Mouse (Mus musculus) kidney, embryonic 16.5 days (tissue): ENCODE results near the gene Gm20388. TPM values are rescaled to one million over a fixed set of nuclear protein-coding genes. Genes with fewer than 3 reads are reported as not detected.

Source experiments
- ATAC-seq: fragments of 200-750 bp; cut with Nextera tagmentation; 2 replicates; pipeline ENCODE4 v1.8.0; 2017; ENCODE audit warnings: moderate TSS enrichment; ENCODE audit not compliant: low FRiP score, low TSS enrichment
- H3K27ac ChIP-seq: fragments of 300-500 bp; sonication (generic); 2 replicates; pipeline ENCODE4 v1.5.1; 2014; ENCODE audit warnings: low read length
- H3K27me3 ChIP-seq: fragments of 300-500 bp; sonication (generic); 2 replicates; pipeline ENCODE4 v1.6.1; 2014; ENCODE audit warnings: low read length, control low read depth, mixed read lengths; ENCODE audit not compliant: insufficient read depth
- H3K36me3 ChIP-seq: fragments of 300-500 bp; sonication (generic); 2 replicates; pipeline ENCODE4 v1.6.1; 2014; ENCODE audit warnings: low read length, control low read depth, mixed read lengths; ENCODE audit not compliant: insufficient read depth
- H3K4me1 ChIP-seq: fragments of 300-500 bp; sonication (generic); 2 replicates; pipeline ENCODE4 v1.6.1; 2014; ENCODE audit warnings: low read length, control low read depth, mixed read lengths; ENCODE audit not compliant: insufficient read depth
- H3K4me2 ChIP-seq: fragments of 300-500 bp; sonication (generic); replicated peaks from 2 replicates; pipeline ENCODE4 v1.6.1; 2014; ENCODE audit warnings: low read depth, low read length
- H3K4me3 ChIP-seq: fragments of 300-500 bp; sonication (generic); 2 replicates; pipeline ENCODE4 v1.5.1; 2014; ENCODE audit warnings: mild to moderate bottlenecking, low read length
- H3K9ac ChIP-seq: fragments of 300-500 bp; sonication (generic); replicated peaks from 2 replicates; pipeline ENCODE4 v1.6.1; 2014; ENCODE audit warnings: low read length
- H3K9me3 ChIP-seq: fragments of 300-500 bp; sonication (generic); 2 replicates; pipeline ENCODE4 v1.6.1; 2016; ENCODE audit warnings: low read length, control low read depth
- WGBS: fragments of 180-500 bp; shearing (Covaris S2); extraction: QIAGEN DNeasy Blood & Tissue Kit; methylation state at CpG from one replicate; pipeline ENCODE4 v1.1.7; 2014; 5-methylcytosine and 5-hydroxymethylcytosine counted together
- polyA plus RNA-seq: library from polyadenylated mRNA; unstranded; fragments of >200 nt; fragmentation: Nextera tagmentation; extraction: Ambion mirVana; gene quantifications from 2 replicates; pipeline ENCODE4 v1.2.1, GENCODE M21; 2015

Gm20388 gene
- polyA plus RNA-seq, 1 experiment from 2014 or later, result 7.7 TPM

DNA sequence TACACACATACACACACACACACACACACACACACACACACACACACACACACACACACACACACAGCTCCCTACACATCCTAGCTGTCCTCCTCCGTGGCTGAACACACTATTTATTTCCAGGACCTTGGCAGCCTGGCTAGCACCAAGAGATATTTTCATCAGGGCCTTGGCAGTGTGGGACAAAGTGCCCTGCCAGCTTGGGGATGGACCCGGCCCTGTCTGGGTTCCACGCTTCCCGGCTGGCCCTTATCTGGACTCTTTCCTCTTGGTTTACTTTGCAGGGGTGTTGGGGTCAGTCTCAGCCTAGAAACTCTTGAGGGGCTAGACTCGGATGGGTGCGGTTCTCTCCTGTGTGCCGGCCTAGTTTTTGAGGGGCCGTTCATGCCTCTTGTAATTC is 89.8 kb downstream of the Gm20388 start:
- no peaks in the 10 kb centered on the region for H3K27me3 ChIP-seq
- no peak overlapping the region for H3K4me3 ChIP-seq
- no peaks in the 10 kb centered on the region for H3K36me3 ChIP-seq
- WGBS, result 60% methylated on average over 8 of the region's 8 CpGs
- H3K4me2 ChIP-seq, result no peak overlapping the region
- H3K9me3 ChIP-seq, result no peaks in the 10 kb centered on the region
- ATAC-seq, result no peak
- H3K4me1 ChIP-seq, result peaks cover 48% of the 10 kb centered on the region
- H3K9ac ChIP-seq, result no peak overlapping the region
- no peak overlapping the region for H3K27ac ChIP-seq

DNA sequence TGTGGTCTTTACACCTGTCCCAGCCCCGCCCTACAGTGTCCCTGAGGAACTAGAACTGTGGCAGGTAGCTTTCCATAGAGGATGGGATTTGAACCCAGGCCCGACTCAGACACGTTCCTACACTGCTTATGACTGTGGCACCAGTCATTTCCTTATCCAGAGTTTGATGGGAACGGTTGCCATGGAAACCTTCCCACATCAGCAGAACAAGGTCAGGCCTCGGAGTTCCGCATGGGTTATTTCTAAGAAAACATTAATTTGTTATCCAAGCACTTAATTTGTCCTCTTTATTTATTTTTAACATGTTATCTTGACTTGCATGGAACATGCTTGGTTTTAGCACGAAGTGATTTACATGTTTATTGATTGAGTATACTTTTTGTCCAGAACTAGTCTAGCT is 91.1 kb downstream of the Gm20388 start:
- 32% methylated on average over 7 of the region's 7 CpGs for WGBS
- Histone ChIP-seq H3K4me2 (no peak overlapping the region), H3K9me3 (no peaks in the 10 kb centered on the region), H3K4me3 (no peak overlapping the region), H3K9ac (no peak overlapping the region), H3K27me3 (no peaks in the 10 kb centered on the region), H3K27ac (no peak overlapping the region), H3K36me3 (no peaks in the 10 kb centered on the region), H3K4me1 (peaks cover 54% of the 10 kb centered on the region)
- peak; percentile 39; the same call in 1 of the 2 replicates for ATAC-seq

DNA sequence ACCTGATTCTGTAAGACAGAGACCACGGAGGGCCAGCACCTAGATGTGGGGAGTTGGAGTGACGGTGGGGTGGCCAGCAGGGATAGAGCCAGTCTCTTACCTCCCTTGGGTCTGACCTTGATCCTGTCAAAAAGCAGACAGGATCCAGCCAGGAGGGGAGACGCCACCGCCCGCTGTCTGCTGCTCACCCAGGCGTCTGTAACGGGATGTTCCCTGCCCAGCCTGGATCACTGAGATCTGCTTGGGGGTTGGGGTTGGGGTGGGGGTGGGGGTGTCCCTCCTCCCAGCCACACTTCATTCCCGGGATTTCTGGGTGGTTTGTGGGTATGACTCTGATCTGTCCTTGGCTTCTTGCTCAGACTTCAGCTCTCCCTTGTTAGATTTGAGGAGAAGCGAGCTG is 91.7 kb downstream of the Gm20388 start:
- no peaks in the 10 kb centered on the region for H3K9me3 ChIP-seq
- no peaks in the 10 kb centered on the region for H3K36me3 ChIP-seq
- no peaks in the 10 kb centered on the region for H3K27me3 ChIP-seq
- no peak overlapping the region for H3K9ac ChIP-seq
- WGBS, result 25% methylated on average over 9 of the region's 9 CpGs
- no peak overlapping the region for H3K4me2 ChIP-seq
- 0 out of 2 replicates have a peak, but pooled peaks have one; percentile 7 for ATAC-seq
- peak overlapping the region; percentile 32 for H3K27ac ChIP-seq
- H3K4me1 ChIP-seq, result peaks cover 54% of the 10 kb centered on the region
- H3K4me3 ChIP-seq, result no peak overlapping the region

DNA sequence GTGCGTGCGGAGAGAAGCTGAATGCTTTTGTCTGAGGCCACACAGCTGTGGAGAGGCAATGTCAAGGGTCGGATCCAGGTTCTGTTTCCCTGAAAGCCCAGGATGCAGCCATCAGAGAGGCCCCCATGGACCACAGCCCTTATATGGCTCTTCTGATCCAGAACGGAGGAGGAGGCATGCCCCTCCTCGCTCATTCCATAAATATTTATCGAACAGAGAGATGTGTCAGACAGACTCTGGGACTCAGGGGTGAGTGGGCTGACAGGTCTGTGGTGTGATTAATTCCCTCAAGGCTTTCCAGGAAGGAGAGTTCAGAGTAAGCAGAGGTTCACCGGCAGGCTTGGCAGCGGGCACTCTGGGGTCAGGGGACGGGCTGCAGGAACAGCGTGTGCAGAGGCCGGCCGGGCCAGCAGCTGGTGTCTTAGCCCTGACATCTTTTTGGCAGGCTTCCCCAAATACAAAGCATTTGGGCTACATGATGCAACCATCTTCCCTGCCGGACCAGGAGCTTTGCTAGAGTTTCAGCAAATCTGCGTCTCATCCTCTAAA is 93.6 kb downstream of the Gm20388 start:
- peak; percentile 60 for ATAC-seq
- H3K4me3 ChIP-seq, result no peak overlapping the region
- H3K9me3 ChIP-seq, result no peaks in the 10 kb centered on the region
- no peaks in the 10 kb centered on the region for H3K36me3 ChIP-seq
- WGBS, result 7% methylated on average over 14 of the region's 14 CpGs
- peak overlapping the region; percentile 54; the same call in 1 of the 2 replicates for H3K27ac ChIP-seq
- H3K4me2 ChIP-seq, result peak overlapping the region; percentile 13; the same call in 1 of the 2 replicates
- 0 out of 2 replicates have a peak overlapping the region, but pooled peaks have one; percentile 10 for H3K9ac ChIP-seq
- no peaks in the 10 kb centered on the region for H3K27me3 ChIP-seq
- H3K4me1 ChIP-seq, result peaks cover 45% of the 10 kb centered on the region

DNA sequence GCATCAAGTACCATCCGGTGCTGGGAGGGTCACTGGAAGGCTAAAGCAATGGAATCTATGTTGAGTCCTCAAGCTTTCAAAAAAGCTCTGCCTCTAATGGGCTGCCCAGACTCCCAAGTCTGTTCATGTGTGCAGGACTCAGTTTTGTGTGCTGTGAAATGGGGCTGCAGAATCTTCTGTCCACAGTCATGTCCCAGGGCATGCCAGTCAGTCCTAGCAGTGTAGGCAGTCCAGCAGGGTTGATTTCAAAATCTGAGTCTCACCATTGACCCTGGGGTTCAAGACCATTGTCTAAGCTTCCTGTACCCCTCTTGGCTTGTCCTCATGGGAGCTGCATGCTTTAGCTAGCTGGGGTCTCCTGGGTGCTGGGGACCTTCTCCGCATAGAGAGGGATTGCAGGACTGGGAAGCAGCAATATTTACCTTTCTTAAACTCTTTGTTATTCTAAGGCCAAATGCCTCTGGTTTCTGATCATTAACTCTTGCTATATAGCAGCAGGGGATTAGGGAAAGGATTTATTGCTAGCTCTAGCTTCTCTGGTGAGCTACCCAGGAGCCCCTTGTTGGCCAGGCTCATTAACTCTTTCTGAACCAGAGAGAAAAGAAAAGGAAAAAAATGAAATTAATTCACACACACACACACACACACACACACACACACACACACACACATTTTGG is 94.2 kb downstream of the Gm20388 start:
- Histone ChIP-seq H3K27ac (peak overlapping the region; percentile 54; the same call in 1 of the 2 replicates), H3K9ac (no peak overlapping the region), H3K4me2 (peak overlapping the region; percentile 13; the same call in 1 of the 2 replicates), H3K27me3 (no peaks in the 10 kb centered on the region), H3K9me3 (no peaks in the 10 kb centered on the region), H3K4me1 (peaks cover 45% of the 10 kb centered on the region), H3K4me3 (no peak overlapping the region), H3K36me3 (no peaks in the 10 kb centered on the region)
- 0 out of 2 replicates have a peak, but pooled peaks have one; percentile 10 for ATAC-seq
- WGBS, result 20% methylated on average over 2 of the region's 2 CpGs

DNA sequence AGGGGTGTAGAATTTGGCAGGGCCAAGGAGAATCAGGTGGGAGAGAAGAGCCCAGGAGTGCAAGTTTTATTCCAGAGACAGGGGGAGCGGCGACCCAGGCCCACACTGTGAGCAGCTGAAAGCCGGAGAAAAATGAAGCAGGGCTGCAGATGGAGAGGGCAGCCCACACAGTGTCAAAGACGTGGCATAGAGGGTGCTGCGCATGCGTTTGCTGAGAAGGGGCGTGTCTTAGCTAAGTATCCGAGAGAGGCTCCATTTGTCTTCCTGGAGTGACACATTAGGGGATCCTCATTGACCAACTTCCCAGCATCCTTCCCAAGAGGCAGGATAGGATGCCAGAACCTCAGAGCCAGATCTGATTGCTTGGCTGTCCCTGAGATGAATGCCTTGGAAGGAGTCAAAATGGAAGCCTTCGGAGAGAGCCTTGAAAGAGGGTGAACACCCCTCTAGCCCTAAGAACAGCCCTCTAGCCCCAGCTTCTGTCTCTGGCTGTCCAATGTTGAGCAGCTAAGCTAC is 96.1 kb downstream of the Gm20388 start:
- 27% methylated on average over 9 of the region's 9 CpGs for WGBS
- H3K27me3 ChIP-seq, result no peaks in the 10 kb centered on the region
- no peak overlapping the region for H3K4me3 ChIP-seq
- peaks cover 42% of the 10 kb centered on the region for H3K4me1 ChIP-seq
- ATAC-seq, result no peak
- H3K36me3 ChIP-seq, result no peaks in the 10 kb centered on the region
- H3K27ac ChIP-seq, result no peak overlapping the region
- 0 out of 2 replicates have a peak overlapping the region, but pooled peaks have one; percentile 18 for H3K9ac ChIP-seq
- no peaks in the 10 kb centered on the region for H3K9me3 ChIP-seq
- no peak overlapping the region for H3K4me2 ChIP-seq

DNA sequence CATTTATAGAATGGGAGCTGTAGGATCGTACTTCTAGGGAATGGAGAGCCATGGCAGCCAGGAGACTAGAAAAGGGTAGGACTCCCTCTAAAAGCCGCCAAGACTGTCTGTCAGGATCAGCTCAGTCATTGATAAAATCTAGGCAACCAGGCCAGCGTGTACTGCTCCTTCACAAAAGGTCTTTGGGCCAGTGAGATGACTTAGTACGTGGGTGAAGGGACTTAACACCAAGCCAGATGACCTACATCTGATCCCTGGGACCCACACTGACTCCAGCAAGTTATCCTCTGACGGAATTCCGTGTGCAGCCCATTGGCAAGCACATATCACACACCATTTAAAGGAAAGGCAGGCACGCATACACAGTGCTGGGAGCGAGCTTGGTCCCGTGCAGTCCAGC is 96.5 kb downstream of the Gm20388 start:
- WGBS, result 81% methylated on average over 9 of the region's 9 CpGs
- H3K36me3 ChIP-seq, result no peaks in the 10 kb centered on the region
- no peak overlapping the region for H3K27ac ChIP-seq
- no peak for ATAC-seq
- no peaks in the 10 kb centered on the region for H3K9me3 ChIP-seq
- no peaks in the 10 kb centered on the region for H3K27me3 ChIP-seq
- peaks cover 38% of the 10 kb centered on the region for H3K4me1 ChIP-seq
- H3K4me3 ChIP-seq, result no peak overlapping the region
- no peak overlapping the region for H3K4me2 ChIP-seq
- H3K9ac ChIP-seq, result no peak overlapping the region

DNA sequence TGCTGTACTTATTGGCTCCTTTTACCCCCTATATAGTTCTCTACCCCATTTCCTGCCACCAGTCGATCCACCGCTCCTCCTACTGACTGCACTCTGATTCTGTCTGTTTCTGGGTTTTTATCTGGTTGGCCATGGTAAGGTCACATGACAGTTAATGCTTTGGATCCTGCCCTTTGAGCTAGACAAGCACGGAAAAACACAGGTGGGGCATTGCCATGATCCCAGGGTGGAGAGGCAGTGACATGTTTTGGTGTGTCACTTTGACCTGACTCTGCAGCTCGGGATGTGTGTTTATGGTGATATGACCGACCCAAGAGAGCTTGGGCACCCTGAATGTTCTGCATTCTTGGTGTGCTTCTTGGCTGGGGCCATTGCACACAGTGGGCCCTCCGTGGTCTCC is 98.6 kb downstream of the Gm20388 start:
- WGBS, result 66% methylated on average over 6 of the region's 6 CpGs

DNA sequence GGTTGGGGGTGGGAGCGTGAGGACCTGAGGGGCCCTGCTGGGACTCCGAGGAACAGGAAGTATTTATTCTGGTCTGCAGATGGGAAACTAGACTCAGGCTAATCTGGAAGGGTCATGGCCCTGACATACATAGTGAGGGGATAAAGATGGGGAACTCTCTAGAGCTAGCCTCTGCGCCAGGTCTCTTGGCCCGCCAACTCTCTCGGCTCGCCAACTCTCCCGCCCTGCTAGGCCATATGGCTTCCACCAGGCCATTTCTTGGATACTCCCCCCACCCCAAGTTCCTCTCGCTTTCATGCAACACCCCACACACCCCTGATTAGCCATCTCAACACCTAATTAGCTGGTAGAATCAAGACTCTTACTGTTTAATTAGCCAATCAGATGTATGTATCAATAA is 101.8 kb downstream of the Gm20388 start:
- Histone ChIP-seq H3K9me3 (no peaks in the 10 kb centered on the region), H3K36me3 (no peaks in the 10 kb centered on the region), H3K4me2 (no peak overlapping the region), H3K4me3 (no peak overlapping the region), H3K4me1 (peaks cover 18% of the 10 kb centered on the region), H3K27ac (no peak overlapping the region), H3K9ac (no peak overlapping the region), H3K27me3 (no peaks in the 10 kb centered on the region)
- no peak for ATAC-seq
- 86% methylated on average over 8 of the region's 8 CpGs for WGBS

More for the DNA sequence above, 98.6 kb downstream of the Gm20388 start:
- H3K27me3 ChIP-seq, result no peaks in the 10 kb centered on the region
- no peaks in the 10 kb centered on the region for H3K36me3 ChIP-seq
- H3K9ac ChIP-seq, result no peak overlapping the region
- H3K4me1 ChIP-seq, result peaks cover 25% of the 10 kb centered on the region
- no peaks in the 10 kb centered on the region for H3K9me3 ChIP-seq
- H3K4me2 ChIP-seq, result no peak overlapping the region
- no peak overlapping the region for H3K27ac ChIP-seq
- H3K4me3 ChIP-seq, result no peak overlapping the region
- ATAC-seq, result no peak

DNA sequence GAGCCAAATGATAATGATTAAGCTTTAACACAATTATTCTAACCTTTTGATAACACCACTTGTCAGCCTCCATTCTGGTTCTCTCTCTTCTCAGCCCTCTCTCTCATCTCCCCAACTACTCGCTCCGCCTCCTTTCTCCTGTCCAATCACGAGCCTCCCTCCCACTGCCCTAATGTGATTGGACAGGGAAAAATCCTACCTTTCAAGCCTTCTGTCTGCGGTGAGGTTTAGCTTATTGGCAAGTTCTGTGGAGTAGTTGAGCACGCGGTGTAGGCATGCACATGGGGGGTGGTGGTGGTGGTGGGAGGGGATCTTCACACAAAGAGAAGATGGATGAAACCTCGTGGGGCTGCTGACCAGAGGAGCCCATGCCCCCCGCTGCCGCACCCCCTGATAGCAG is 102.3 kb downstream of the Gm20388 start:
- Histone ChIP-seq H3K27ac (no peak overlapping the region), H3K4me3 (no peak overlapping the region), H3K4me2 (no peak overlapping the region), H3K36me3 (no peaks in the 10 kb centered on the region), H3K4me1 (peaks cover 18% of the 10 kb centered on the region), H3K27me3 (no peaks in the 10 kb centered on the region), H3K9me3 (no peaks in the 10 kb centered on the region), H3K9ac (no peak overlapping the region)
- 43% methylated on average over 9 of the region's 9 CpGs for WGBS
- ATAC-seq, result no peak
